Mouse (Mus musculus): Measurements from ENCODE around the gene Clec4b2. TPM values are rescaled to one million over a fixed set of nuclear protein-coding genes. Genes with fewer than 3 reads are reported as not detected.
"Not testable (repeated sequence)": the region's sequence is repeated elsewhere in the genome, so short reads cannot be mapped to it uniquely, and the experiment has no call there.

Clec4b2 gene
- total RNA-seq (2021): not detected
- long read RNA-seq, experiment 1: 0 reads
- long read RNA-seq, experiment 2: 0 reads

- no peak for DNase-seq
Measured at GRCm38 (mm10) chr6:123172593-123172992, at the start of gene Clec4b2. Gene Clec4b2, plus strand, starts transcription at chr6:123172893.

GRCm38 (mm10) chr6:123123195-123123594 is 49.5 kb upstream of the Clec4b2 start:
- DNase-seq: no peak

DNA sequence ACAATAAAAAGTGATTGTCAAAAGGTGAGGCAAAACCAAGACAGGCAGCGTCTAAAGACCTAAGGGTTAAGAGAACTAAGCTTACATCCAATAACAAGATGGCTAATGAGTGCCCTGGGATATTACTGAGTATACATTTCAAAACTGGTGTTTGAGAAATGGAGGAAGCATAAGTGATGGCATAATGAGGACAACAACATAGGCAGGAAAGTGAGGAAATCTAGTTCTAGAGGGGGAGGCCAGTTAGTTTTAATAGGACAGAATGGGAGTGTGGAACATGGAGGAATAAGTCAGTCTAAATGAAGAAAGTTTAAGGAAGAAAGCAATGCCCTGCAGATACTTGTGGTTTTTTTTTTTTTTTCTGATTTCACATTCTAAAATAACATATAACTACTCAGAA is 45.5 kb upstream of the Clec4b2 start:
- no peak for DNase-seq

DNA sequence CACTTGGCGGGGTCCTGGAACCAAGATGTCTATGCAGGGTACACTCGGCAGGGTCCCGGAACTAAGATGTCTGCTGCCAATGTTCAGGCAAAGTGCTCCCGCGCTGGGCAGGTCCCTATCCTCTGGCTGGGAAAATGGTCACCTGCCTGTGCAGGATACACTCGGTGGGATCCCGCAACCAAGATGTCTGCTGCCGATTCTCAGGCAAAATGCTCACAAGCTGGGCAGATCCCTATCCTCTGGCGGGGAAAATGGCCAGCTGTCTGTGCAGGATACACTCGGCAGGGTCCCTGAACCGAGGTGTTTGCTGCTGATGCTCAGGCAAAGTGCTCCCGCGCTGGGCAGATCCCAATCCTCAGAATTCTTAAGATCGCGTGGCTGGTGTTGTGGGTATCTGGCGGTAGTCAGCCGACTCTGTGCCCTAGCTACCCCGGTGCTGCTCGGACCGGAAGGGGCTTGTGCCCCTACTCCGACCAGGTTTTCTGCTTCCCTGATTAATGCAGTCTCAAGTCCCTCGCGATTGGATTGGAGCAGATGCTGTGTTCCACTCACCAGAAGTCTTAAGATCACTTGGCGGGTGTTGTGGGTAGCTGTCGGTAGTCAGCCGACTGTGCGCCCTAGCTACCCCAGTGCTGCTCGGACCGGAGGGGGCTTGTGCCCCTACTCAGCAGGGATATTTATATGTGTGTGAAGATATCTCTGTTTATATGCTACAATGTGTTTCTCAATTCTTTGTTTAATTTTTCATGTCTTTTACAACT is 34.7 kb upstream of the Clec4b2 start:
- DNase-seq: not testable (repeated sequence)

DNA sequence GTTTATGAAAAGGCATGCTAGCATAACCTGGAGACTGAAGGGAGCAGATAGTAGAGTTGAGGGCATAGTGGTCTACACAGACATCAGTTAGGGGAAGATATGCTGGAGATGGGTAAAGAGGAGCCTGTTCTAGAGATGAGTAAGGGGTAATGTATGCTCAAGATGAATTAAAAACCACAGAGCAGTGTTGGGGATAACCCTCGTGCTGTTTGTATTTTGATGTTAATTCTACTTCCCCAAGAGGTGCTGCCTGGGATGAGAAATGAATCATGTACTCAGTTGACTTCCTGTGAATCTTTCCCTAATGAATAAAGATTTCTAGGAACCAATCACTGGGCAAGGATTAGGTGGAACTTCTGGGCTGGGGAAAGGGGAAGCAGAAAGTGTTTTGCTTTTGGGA is 2.6 kb upstream of the Clec4b2 start:
- no peak for DNase-seq

DNA sequence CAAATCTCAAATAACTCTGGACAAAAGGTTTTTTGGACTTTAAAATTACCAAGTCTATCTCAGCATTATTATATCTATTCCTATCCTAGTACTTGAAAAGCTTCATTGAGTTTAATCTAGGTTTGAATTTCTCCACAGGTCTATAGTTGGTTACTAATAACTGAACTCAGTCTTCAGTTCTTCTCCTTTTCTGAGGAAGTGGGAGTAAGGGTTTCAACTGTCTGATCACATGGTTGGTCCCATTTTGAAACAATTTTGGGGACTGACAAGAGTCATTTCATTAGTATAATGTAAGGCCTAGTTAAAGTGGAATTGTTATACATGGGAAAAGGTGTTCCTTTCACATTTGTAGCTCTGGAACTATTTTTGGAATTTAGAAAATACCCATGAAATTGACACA is 1.7 kb upstream of the Clec4b2 start:
- DNase-seq: no peak

- no peak for DNase-seq
Measured at GRCm38 (mm10) chr6:123175549-123175948, 2.9 kb downstream of the Clec4b2 start.

DNA sequence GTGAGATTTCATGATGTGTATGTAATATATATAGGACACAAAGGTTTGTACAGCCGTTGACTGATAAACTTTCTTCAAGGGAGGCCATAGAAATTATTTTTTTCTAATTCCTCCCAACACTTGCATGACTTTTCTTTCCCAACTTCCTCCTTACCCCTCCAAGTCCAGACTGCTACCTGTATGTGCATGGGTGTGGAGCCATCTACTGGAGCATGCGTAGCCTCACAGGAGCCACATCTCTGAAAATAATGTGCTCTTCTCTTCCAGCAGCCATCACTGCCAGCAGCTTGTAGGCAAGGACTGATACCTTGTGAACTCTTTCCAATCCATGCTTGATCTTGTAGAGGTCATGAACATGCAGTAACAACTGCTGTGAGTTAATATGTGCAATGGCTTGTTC is 12.2 kb downstream of the Clec4b2 start:
- DNase-seq: not testable (repeated sequence)

DNA sequence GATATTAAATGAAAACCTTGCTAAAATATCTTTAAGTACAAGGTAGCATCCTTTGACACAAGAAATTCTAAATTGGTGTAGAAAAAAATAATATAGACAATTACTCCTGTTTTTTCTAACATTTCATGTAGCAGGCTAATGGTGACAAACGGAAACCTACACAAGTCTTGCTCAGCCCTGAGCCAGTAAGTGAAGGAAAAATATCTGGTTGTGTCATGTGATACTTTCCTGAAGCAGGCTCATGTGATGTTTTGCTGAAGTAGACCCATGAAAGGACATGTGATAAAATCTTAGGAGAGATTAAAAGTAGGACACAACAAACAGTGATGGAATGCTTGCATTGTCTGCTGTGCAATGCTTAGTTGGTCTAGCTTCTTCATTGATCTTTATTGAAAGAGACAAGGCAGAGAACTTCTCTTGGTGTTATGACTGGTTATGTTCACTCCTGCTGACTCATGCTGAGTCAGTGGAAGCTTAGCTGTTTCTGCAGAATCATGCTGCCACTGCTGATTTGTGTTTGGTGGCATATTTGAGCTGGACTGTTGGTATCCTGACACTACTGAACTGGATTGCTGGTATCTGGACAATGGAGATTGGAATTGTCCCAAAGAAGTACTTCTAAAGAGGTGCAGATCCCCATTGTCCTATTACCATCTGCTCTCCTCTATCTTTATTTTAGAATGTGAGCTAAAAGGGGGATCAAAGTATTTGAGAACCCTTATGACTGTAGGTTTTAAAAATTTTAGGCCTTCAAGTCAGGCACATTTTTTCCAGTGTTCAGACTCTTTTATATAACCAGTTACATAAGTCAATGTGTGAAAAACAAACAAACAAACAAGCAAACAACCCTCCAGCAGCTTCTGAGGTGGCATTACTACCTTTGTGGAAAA is 34.7 kb downstream of the Clec4b2 start:
- DNase-seq: no peak

- DNase-seq: not testable (repeated sequence)
Measured at GRCm38 (mm10) chr6:123208077-123208439, 35.4 kb downstream of the Clec4b2 start.

GRCm38 (mm10) chr6:123211726-123212125 is 39.0 kb downstream of the Clec4b2 start:
- no peak for DNase-seq

GRCm38 (mm10) chr6:123227519-123228166 is 55.0 kb downstream of the Clec4b2 start:
- no peak for DNase-seq

- DNase-seq: no peak
Measured at GRCm38 (mm10) chr6:123229644-123230043, 57.0 kb downstream of the Clec4b2 start, which contains the start of gene Clec4n. Gene Clec4n, plus strand, starts transcription at chr6:123229843.

- DNase-seq: no peak
Measured at GRCm38 (mm10) chr6:123231149-123231548, 58.5 kb downstream of the Clec4b2 start.

DNA sequence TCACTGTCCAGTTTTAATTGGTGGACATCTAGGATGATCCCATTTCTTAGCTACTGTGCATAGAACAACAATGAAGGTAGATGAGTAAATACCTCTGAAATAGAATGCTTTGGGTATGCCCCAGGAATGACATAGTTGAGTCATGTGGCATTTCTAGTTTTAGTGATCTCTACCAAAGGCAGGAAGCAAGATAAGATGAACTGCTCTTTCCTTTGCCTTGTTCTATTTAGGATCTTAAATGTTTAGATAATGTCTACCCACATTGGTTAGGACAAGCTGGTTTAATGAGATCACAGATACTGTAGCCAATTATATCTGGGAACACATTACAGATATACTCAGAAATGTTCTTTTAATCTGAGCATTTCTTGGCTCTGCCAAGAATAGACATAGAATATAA is 64.9 kb downstream of the Clec4b2 start:
- DNase-seq: no peak

- no peak for DNase-seq
Measured at GRCm38 (mm10) chr6:123244201-123244600, 71.5 kb downstream of the Clec4b2 start.

GRCm38 (mm10) chr6:123248862-123249261 is 76.2 kb downstream of the Clec4b2 start:
- DNase-seq: not testable (repeated sequence)

DNA sequence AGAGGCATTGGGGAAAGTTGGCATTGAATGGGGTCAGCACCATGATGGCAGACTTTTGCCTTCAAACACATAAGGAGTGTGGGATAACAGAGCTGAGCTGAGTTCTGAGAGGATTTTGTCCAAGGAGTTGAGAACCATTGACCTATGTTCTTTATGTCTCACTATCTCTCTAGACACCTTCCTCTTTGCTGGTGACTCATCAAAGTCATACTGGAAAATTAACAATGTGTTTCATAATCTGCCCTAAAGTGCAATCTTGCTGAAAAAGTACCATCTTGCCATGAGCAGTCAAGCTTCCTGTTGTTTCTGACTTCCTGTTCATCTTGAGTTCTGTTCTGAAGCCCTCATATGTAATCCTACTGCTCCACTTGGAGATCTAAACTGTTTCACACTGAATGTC is 80.0 kb downstream of the Clec4b2 start:
- DNase-seq: no peak

Data from gastrocnemius, postnatal 10 days (tissue).